Mouse (Mus musculus) lung, postnatal 14 days (tissue): ENCODE results near the gene Otulinl.

Source experiments
- DNase-seq: peaks from one replicate; pipeline ENCODE4 v3.0.0; 2021

Otulinl gene

DNA sequence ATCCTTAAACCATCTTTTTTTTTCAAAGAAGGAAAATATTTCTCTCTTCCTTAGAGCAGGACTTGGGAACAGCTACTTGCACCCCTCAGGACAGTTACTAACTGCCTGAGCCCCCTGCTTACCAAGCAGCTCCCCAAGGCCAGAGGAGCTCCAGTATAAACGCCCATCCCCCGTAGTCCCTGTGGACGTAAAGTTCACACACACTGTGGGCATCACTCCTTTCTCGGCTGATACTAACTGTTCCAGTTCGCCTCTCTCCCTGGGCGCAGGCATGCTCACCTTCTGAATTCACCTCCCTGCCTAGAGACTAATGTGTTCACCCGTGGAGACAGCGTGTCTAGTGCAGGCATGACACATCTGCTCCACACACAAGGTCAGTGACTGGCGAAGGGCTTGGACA, 2.9 kb downstream of the Otulinl start:
- DNase-seq = no peak

GRCm38 (mm10) chr15:27677801-27678200, 3.6 kb downstream of the Otulinl start:
- no peak for DNase-seq

DNA sequence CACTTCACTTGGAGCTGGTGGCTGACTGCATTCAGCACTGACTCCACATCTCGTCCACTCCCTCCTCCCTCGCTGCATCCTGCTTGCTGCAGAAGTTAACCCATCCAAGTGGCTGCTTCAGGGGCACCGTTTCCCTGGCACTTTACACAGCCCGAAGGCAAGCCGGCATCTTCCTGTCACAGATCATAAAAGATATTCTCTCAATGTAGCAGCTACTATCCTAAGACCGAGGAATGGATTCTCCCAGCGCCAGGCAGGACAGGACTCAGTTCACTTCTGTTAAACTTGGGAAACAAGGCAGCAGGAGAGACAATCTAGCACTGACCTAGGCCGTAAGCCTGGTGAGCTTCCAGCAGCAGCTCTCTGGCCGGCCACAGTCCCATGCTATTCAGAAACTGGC, 5.2 kb downstream of the Otulinl start:
- DNase-seq = no peak

- DNase-seq = no peak
Observed at GRCm38 (mm10) chr15:27675122-27675521, 6.3 kb downstream of the Otulinl start.

- DNase-seq = peak; percentile 76
Observed at GRCm38 (mm10) chr15:27674041-27674440, 7.3 kb downstream of the Otulinl start.

GRCm38 (mm10) chr15:27673151-27673550, 8.2 kb downstream of the Otulinl start:
- no peak for DNase-seq

GRCm38 (mm10) chr15:27672259-27672658, 9.1 kb downstream of the Otulinl start:
- no peak for DNase-seq

DNA sequence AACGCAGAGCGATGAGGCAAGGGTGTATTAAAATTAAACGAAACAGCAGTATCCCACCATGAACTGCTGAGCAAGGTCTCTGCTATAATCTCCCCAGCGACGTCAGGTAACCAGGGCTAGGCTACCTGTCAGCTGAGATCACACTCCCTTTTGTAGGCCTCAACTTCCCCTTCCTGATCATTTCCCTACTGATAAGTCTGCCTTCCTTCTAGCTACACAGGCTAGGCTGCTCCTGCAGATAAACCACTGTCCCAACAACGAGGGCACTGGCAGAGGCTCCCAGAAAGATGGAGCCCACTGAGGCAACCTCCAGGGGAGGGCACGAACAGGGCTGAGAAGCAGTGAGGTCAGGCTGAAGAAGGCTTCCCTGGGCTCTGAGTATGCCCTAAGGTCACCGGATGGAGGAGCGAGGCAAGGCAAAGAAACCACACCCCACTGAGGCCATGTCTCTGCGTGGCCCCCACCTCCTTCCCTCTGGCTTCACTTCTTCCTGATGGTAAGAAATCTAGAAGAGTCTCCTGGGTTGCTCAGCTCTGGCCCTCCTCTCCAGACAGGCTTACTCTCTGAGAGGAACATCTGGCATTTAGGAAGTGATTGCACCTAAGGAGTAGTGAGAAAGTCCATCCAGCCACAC, 9.7 kb downstream of the Otulinl start:
- DNase-seq = no peak

DNA sequence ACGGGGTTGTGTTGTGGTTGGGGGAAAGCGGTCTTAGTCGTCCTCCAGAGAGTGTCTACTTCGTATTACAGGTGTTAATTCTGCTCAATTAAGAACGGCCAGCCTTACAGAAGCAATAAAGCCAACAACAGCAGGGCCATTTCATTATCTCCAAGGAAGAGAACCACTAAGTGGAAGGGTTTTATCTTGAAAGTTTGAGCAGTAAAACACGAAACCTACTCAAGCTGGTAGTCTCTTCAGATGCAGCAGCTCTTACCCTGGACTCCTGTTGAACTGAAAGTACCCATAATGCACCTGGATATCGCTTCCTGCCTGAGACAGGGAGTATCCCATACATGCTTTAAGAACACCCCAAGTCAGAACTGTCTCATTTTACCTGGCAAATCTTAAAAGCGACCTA, 10.7 kb downstream of the Otulinl start:
- DNase-seq = no peak

DNA sequence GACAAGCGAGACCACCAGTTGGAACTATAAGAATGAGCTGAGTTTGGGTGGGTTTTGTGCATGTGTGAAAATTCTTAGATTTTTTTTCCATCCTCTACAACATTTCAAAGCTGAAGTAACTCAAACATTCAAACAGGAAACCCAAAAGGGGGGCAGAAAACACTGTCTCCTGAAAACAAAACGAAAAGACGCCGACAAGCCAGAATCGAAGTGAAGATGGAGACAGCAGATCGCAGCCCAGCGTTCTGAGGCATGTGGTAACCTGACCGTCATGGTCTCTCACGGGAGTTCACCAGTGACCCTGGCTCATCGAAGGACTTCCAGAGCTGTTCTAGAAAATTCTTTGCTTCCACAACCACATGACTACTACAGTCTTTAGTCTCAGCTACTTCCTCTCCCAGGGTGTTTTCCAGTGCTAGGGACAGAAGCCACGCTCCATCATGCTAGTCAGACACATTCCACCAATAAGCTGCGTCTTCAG, 11.4 kb downstream of the Otulinl start:
- DNase-seq = no peak

DNA sequence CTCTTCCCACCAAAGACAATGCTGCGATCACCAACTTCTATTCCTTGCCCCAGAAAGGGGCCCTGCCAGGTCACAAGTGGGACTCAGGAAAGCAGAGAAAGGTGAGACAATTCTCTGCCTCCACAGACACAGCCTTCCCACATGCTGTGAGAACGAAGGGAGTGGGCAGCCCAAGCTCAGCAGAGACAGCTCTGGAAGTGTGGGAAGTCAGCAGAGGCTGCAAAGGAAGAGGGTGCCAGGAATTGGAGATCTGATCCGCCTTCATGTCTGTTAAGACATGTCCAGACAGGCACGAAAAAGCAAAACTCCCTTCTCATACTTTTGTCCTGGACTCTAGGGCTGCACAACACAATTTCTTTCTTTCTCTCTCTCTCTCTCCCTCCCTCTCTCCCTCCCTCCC, 12.1 kb downstream of the Otulinl start:
- no peak for DNase-seq

DNA sequence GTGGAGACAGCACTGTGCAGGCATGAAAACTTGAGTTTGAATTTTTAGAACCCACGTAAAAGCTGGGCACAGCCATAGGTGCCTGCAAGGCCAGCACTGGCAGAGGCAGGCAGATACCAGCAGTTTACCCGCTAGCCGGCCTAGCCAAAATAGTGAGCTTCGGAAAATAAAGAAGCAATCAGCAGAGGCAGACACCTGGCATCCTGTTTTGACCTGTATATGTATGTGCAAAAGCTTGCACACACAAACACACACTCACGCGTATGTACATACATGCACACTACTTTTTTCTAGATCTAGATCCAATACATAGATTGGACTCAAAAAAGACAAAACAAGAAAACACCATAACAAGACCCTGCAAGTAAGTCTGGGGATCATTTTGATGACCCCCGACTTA, 12.8 kb downstream of the Otulinl start:
- DNase-seq = no peak

- no peak for DNase-seq
Observed at GRCm38 (mm10) chr15:27668001-27668461, 13.3 kb downstream of the Otulinl start.

DNA sequence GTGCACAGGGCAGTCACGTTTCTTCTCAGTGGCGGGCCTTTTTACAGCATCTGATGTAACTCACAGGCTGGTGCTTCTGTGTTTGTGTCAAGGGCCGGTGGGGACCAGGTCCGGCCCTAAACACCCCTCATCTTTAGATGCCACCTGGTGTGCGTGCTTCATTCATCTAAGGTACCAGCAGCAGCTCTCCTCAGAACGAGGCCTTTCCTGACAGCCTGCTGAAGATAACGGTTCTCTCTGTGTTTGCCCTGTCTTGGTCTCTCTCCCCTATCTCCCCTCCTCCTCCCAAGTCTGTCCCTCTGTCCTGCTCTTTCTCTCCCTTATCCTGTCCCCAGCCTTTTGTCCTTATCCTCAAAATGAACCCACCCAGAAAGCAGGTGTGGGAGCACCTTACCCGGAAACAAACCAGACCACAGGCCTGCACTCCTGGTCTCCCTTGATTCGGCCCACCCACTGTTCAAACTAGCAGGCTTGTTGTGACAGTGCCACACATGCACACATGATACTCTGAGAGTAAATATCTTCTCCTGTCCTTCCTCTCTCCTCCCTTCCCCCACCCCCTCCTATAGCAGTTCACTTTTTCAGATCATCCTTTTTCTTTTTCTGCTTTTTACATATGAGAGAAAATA, 14.4 kb downstream of the Otulinl start:
- DNase-seq = no peak

- DNase-seq = peak; percentile 65
Observed at GRCm38 (mm10) chr15:27665392-27665911, 15.9 kb downstream of the Otulinl start.

- no peak for DNase-seq
Observed at GRCm38 (mm10) chr15:27664126-27664525, 17.3 kb downstream of the Otulinl start.

DNA sequence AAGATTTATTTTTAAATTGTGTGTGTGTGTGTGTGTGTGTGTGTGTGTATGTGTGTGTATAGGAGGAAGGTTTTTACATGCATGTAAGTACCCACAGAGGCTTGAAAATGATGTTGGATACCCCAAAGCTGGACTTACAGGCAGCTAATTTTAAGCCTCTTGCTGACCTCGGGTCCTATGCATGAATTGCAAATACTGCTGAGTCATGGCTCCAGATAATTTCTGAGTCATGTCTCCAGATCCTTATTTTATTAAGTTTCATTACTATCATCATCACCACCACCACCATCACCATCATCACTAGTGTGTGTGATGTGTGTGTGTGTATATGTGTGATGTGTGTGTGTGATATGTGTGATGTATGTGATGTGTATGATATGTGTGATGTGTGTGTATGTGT, 18.7 kb downstream of the Otulinl start:
- no peak for DNase-seq

DNA sequence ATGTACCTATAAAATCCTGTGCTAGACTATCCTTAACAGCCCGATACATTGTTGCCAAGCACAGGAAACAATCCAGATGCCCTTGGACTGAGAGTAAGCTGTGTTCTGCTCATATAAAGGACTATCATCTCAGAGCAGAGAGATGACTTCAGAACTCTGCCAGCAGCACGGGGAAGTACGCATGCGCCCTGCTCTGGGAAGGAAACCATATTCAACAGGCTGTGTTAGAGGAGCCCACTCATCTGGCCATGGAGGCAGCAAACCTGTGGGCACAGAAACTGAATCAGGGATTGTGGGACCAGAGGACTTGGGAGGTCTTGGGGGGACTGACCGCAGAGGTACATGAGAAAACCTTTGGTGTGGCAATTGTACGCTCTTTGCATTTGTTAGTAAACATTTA, 19.7 kb downstream of the Otulinl start:
- no peak for DNase-seq

DNA sequence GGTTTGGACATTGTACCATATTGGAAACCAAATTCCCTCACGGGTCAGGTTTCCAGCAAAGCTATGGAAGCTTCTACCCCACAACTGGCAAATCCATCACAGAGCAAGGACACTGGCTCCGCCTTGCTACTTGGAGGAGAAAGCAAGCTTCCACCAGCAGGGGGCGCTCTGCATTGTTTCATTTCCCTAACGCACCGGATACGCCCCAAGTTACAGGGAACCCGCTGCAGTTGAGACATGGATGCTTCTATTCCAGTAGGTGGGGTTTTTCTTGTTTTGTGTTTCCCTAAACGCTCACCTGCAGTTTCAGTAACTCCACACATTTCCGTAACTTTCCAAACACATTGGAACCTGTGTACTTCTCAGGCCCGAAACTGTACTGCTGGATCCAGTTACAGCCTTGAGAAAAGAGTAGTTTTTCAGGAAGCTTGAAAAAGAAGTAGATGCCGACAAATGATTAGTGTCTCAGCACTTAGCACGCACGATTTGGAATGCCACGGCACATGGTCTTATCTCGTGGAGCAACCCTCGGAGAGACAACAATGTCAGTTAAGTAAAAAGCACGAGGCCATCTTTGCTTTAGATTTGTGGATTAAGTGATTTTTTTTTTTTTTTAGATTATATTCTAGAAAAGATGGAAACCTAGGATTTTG, 21.7 kb downstream of the Otulinl start:
- peak; percentile 93 for DNase-seq

DNA sequence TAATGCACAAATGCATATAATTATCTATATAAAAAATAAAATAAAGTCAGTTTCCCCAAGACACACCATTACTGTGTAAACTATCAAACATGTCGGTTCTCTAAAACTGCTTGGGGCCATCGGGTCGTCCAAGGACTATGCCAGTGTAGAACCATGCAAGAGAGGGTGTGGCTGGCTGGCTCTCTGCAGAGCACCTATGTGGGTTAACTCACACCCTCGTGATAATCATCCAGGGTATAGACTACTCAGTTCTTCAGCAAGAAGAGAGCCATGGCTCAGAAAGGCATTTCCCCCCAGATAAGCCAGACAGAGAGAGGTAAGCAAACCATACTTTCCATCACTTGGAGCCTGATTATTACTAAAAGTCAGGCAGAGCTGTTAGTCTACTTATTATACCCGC, 22.2 kb downstream of the Otulinl start:
- DNase-seq = no peak

- no peak for DNase-seq
Observed at GRCm38 (mm10) chr15:27658356-27658755, 23.0 kb downstream of the Otulinl start.

GRCm38 (mm10) chr15:27657866-27658265, 23.5 kb downstream of the Otulinl start:
- no peak for DNase-seq

- no peak for DNase-seq
Observed at GRCm38 (mm10) chr15:27656626-27657025, 24.8 kb downstream of the Otulinl start.

GRCm38 (mm10) chr15:27655015-27655414, 26.4 kb downstream of the Otulinl start:
- DNase-seq = no peak
